Mouse (Mus musculus) stomach, embryonic 14.5 days (tissue): ENCODE data around the gene Olfr1109. TPM values are rescaled to one million over a fixed set of nuclear protein-coding genes. Genes with fewer than 3 reads are reported as not detected.

ENCODE experiments used
- ATAC-seq: fragments of 200-750 bp; cut with Nextera tagmentation; 2 replicates; pipeline ENCODE4 v1.8.0; 2017; ENCODE audit warnings: low read depth, moderate TSS enrichment; ENCODE audit not compliant: insufficient number of reproducible peaks, insufficient read depth, low FRiP score
- H3K27ac ChIP-seq: fragments of 300-500 bp; sonication (generic); 2 replicates; pipeline ENCODE4 v1.5.1; 2014; ENCODE audit warnings: mild to moderate bottlenecking, low read length, moderate library complexity, mixed read lengths
- H3K27me3 ChIP-seq: fragments of 300-500 bp; sonication (generic); 2 replicates; pipeline ENCODE4 v1.6.1; 2014; ENCODE audit warnings: low read length, control low read depth, mixed read lengths; ENCODE audit not compliant: control insufficient read depth, insufficient read depth
- H3K36me3 ChIP-seq: fragments of 300-500 bp; sonication (generic); 2 replicates; pipeline ENCODE4 v1.6.1; 2014; ENCODE audit warnings: mild to moderate bottlenecking, control low read depth, low read length, moderate library complexity, mixed read lengths; ENCODE audit not compliant: control insufficient read depth, insufficient read depth
- H3K4me1 ChIP-seq: fragments of 300-500 bp; sonication (generic); 2 replicates; pipeline ENCODE4 v1.6.1; 2014; ENCODE audit warnings: low read length, control low read depth, mixed read lengths; ENCODE audit not compliant: control insufficient read depth, insufficient read depth
- H3K4me2 ChIP-seq: fragments of 300-500 bp; sonication (generic); replicated peaks from 2 replicates; pipeline ENCODE4 v1.6.1; 2014; ENCODE audit warnings: low read depth, low read length, control low read depth
- H3K4me3 ChIP-seq: fragments of 300-500 bp; sonication (generic); 2 replicates; pipeline ENCODE4 v1.5.1; 2014; ENCODE audit warnings: low read depth, low read length, control low read depth
- H3K9ac ChIP-seq: fragments of 300-500 bp; sonication (generic); replicated peaks from 2 replicates; pipeline ENCODE4 v1.6.1; 2014; ENCODE audit warnings: low read depth, mild to moderate bottlenecking, control low read depth, low read length, moderate library complexity, mixed read lengths
- H3K9me3 ChIP-seq: fragments of 300-500 bp; sonication (generic); 2 replicates; pipeline ENCODE4 v1.6.1; 2016; ENCODE audit warnings: low read depth, low read length, control low read depth; ENCODE audit not compliant: control insufficient read depth
- WGBS: fragments of 180-500 bp; shearing (Covaris S2); extraction: QIAGEN DNeasy Blood & Tissue Kit; methylation state at CpG from one replicate; pipeline ENCODE4 v1.1.7; 2014; 5-methylcytosine and 5-hydroxymethylcytosine counted together
- polyA plus RNA-seq: library from polyadenylated mRNA; unstranded; fragments of >200 nt; fragmentation: Nextera tagmentation; extraction: Ambion mirVana; gene quantifications from 2 replicates; pipeline ENCODE4 v1.2.1, GENCODE M21; 2014

Gene Olfr1109
- not detected in 2 replicates for polyA plus RNA-seq

DNA sequence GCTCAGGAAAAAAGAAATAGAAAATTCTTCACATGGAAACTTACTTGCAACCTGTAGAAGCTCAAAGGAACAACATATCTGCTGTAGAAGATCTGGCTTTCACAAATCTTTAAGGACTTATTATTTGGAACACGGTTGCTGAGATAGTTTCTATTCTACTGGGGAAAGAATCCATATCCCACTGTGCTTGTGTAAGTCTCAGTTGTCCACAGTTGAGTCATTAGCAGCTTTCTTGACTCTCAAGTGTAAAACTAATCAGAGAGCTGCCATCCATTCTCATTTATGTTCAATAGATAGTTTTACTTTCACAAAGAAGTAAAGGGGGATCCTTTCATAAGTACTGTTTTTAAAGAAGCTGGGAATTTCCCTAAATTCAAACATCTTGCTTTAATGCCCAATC lies at the start of gene Olfr1109:
Olfr1109 (minus strand) TSS at position 101 of the 400 bp plus-strand sequence.
- Histone ChIP-seq H3K9me3 (no peaks in the 10 kb centered on the region), H3K36me3 (no peaks in the 10 kb centered on the region), H3K4me3 (no peak within 1 kb of the TSS), H3K4me1 (no peaks in the 10 kb centered on the region), H3K27me3 (no peaks in the 10 kb centered on the region), H3K4me2 (no peak within 1 kb of the TSS), H3K27ac (no peak within 1 kb of the TSS), H3K9ac (no peak within 1 kb of the TSS)
- WGBS = 80% methylated on average over 1 of the region's 1 CpGs
- no peak for ATAC-seq

DNA sequence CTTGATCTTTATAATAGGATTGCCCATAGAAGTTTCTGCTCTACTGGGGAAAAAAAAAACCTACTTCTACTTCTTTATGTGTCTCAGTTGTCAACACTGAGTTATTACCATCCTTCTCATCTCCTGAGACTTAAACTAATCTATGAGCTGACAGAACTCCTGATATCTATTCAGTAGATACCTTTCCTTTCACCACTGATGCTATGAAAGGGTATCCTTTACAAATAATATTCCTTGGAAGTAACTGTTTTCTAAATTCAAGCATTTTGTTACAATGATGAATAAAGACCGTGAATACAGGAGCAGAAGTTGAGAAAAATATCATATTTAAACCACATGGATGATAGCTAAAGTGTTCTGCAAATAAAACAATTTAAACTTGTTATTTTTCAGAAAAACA lies 44.4 kb upstream of the Olfr1109 start, which contains the start of gene Olfr1110:
Olfr1110 (minus strand) TSS at position 101 of the 400 bp plus-strand sequence.
- Histone ChIP-seq H3K27ac (no peak within 1 kb of the TSS), H3K4me3 (no peak within 1 kb of the TSS), H3K9me3 (no peaks in the 10 kb centered on the region), H3K9ac (no peak within 1 kb of the TSS), H3K4me1 (no peaks in the 10 kb centered on the region), H3K36me3 (no peaks in the 10 kb centered on the region), H3K4me2 (no peak within 1 kb of the TSS), H3K27me3 (no peaks in the 10 kb centered on the region)
- WGBS = 80% methylated on average over 1 of the region's 1 CpGs
- ATAC-seq = no peak

DNA sequence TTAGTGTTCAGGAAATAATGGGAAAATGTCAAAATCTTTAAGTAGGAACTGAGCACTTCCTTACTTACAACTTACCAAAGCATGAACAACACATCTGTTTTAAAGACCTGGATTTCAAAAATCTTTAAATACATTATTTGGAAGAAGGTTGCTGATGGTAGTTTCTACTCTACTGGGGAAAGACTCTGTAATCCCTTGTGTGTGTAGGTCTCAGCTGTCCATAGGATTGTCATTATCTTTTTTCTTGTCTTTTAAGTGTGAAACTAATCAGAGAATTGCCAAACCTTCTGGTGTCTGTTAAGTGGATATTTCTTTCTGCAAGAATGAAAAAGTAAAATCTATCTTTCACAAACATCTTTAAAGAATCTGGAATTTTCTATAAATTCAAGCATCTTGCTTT lies 18.7 kb upstream of the Olfr1109 start, which contains the start of gene Olfr259:
Olfr259 (minus strand) TSS at position 101 of the 400 bp plus-strand sequence.
- Histone ChIP-seq H3K27ac (no peak within 1 kb of the TSS), H3K36me3 (no peaks in the 10 kb centered on the region), H3K27me3 (no peaks in the 10 kb centered on the region), H3K9me3 (no peaks in the 10 kb centered on the region), H3K4me1 (no peaks in the 10 kb centered on the region), H3K4me3 (no peak within 1 kb of the TSS), H3K4me2 (no peak within 1 kb of the TSS), H3K9ac (no peak within 1 kb of the TSS)
- ATAC-seq = no peak

DNA sequence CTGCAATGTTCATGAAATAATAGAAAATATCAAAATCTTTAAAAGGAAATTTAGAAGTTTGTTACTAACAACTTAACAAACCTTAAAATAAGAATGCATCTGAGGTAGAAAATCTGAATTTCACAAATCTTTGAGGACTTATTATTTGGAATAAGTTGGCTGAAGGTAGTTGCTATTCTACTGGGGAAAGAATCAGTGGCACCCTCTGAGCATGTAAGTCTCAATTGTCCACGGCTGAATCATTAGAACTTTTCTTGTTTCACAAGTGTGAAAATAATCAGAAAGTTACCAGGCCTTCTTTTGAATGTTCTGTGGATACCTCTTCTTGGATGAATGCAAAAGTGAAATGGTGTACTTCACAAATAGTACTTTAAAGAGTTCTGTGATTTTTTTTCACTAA lies 20.1 kb downstream of the Olfr1109 start, which contains the start of gene Olfr1107:
Olfr1107 (minus strand) TSS at position 101 of the 400 bp plus-strand sequence.
- Histone ChIP-seq H3K27ac (no peak within 1 kb of the TSS), H3K9me3 (no peaks in the 10 kb centered on the region), H3K27me3 (no peaks in the 10 kb centered on the region), H3K4me3 (no peak within 1 kb of the TSS), H3K9ac (no peak within 1 kb of the TSS), H3K4me1 (no peaks in the 10 kb centered on the region), H3K36me3 (no peaks in the 10 kb centered on the region), H3K4me2 (no peak within 1 kb of the TSS)
- ATAC-seq = no peak
- WGBS = 88% methylated on average over 1 of the region's 1 CpGs

DNA sequence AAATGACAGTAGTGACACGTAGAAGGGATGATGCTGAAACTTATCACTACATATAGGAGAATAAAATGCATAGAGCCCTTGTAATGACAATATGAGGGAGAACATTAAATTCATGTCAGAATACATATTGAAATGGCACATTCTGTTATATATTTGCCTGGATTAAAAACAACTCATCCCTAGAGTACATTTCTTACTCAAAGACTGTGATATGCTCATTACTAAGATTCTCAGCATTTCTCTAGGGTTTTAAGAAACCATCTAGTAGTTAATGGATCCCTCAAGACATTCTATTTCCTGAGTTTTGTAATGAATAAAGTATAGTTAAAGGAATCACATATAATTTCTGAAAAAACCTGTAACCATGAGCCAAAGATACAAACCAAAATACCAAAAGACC lies 43.6 kb downstream of the Olfr1109 start, which contains the start of gene Olfr1106:
Olfr1106 (minus strand) TSS at position 101 of the 400 bp plus-strand sequence.
- Histone ChIP-seq H3K9ac (no peak within 1 kb of the TSS), H3K9me3 (no peaks in the 10 kb centered on the region), H3K4me1 (no peaks in the 10 kb centered on the region), H3K36me3 (no peaks in the 10 kb centered on the region), H3K27me3 (no peaks in the 10 kb centered on the region), H3K4me3 (no peak within 1 kb of the TSS), H3K27ac (no peak within 1 kb of the TSS), H3K4me2 (no peak within 1 kb of the TSS)
- no peak for ATAC-seq
- WGBS = 78% methylated on average over 1 of the region's 1 CpGs

Other genes starting within 250 kb of the Olfr1109 start
- not detected in 2 replicates for gene Olfr1095, start 244.3 kb downstream of the Olfr1109 start, polyA plus RNA-seq
- not detected in 2 replicates for gene Gm13723, start 221.2 kb downstream of the Olfr1109 start, polyA plus RNA-seq
- gene Olfr1097, start 203.8 kb downstream of the Olfr1109 start, polyA plus RNA-seq = not detected in 2 replicates
- gene Olfr1098, start 171.5 kb downstream of the Olfr1109 start, polyA plus RNA-seq = not detected in 2 replicates
- not detected in 2 replicates for gene Olfr1099, start 135.3 kb downstream of the Olfr1109 start, polyA plus RNA-seq
- not detected in 2 replicates for gene Olfr1100, start 116.1 kb downstream of the Olfr1109 start, polyA plus RNA-seq
- gene Olfr1101, start 104.8 kb downstream of the Olfr1109 start, polyA plus RNA-seq = not detected in 2 replicates
- gene Olfr1102, start 97.6 kb downstream of the Olfr1109 start, polyA plus RNA-seq = not detected in 2 replicates
- not detected in 2 replicates for gene Olfr1104, start 68.9 kb downstream of the Olfr1109 start, polyA plus RNA-seq
- gene Olfr1105, start 59.5 kb downstream of the Olfr1109 start, polyA plus RNA-seq = not detected in 2 replicates
- not detected in 2 replicates for gene Olfr1106, start 43.7 kb downstream of the Olfr1109 start, polyA plus RNA-seq
- not detected in 2 replicates for gene Olfr1107, start 20.2 kb downstream of the Olfr1109 start, polyA plus RNA-seq
- gene Olfr259, start 18.6 kb upstream of the Olfr1109 start, polyA plus RNA-seq = not detected in 2 replicates
- gene Olfr1110, start 44.3 kb upstream of the Olfr1109 start, polyA plus RNA-seq = not detected in 2 replicates
- gene Olfr1111, start 56.6 kb upstream of the Olfr1109 start, polyA plus RNA-seq = not detected in 2 replicates
- gene Olfr1112, start 91.8 kb upstream of the Olfr1109 start, polyA plus RNA-seq = not detected in 2 replicates
- gene Olfr1113, start 113.0 kb upstream of the Olfr1109 start, polyA plus RNA-seq = not detected in 2 replicates
- not detected in 2 replicates for gene Olfr1115, start 152.0 kb upstream of the Olfr1109 start, polyA plus RNA-seq
- not detected in 2 replicates for gene Olfr1116, start 171.5 kb upstream of the Olfr1109 start, polyA plus RNA-seq
- gene Olfr1118, start 211.6 kb upstream of the Olfr1109 start, polyA plus RNA-seq = not detected in 2 replicates